Mouse (Mus musculus) hindbrain, postnatal 0 days (tissue): ENCODE measurements around the gene Sec14l2. TPM values are rescaled to one million over a fixed set of nuclear protein-coding genes. Genes with fewer than 3 reads are reported as not detected.
"Not testable (repeated sequence)": the region's sequence is repeated elsewhere in the genome, so short reads cannot be mapped to it uniquely, and the experiment has no call there.

Experiments
- ATAC-seq: fragments of 200-750 bp; cut with Nextera tagmentation; 2 replicates; pipeline ENCODE4 v1.8.0; 2017; ENCODE audit warnings: mild to moderate bottlenecking, moderate TSS enrichment, moderate library complexity
- DNase-seq: peaks from one replicate; pipeline ENCODE4 v3.0.0-alpha.2; 2015; ENCODE audit warnings: low spot score
- H3K27ac ChIP-seq: fragments of 300-500 bp; sonication (generic); 2 replicates; pipeline ENCODE4 v1.5.1; 2014; ENCODE audit warnings: mild to moderate bottlenecking
- H3K27me3 ChIP-seq: fragments of 300-500 bp; sonication (generic); 2 replicates; pipeline ENCODE4 v1.6.1; 2014; ENCODE audit warnings: low read length, mixed read lengths; ENCODE audit not compliant: insufficient read depth
- H3K36me3 ChIP-seq: fragments of 300-500 bp; sonication (generic); 2 replicates; pipeline ENCODE4 v1.6.1; 2014; ENCODE audit warnings: low read length, mixed read lengths; ENCODE audit not compliant: insufficient read depth
- H3K4me1 ChIP-seq: fragments of 300-500 bp; sonication (generic); 2 replicates; pipeline ENCODE4 v1.6.1; 2014; ENCODE audit warnings: antibody characterized with exemption, low read length, mixed read lengths; ENCODE audit not compliant: insufficient read depth
- H3K4me2 ChIP-seq: fragments of 300-500 bp; sonication (generic); 2 replicates; pipeline ENCODE4 v1.6.1; 2014; ENCODE audit warnings: low read depth, mild to moderate bottlenecking, low read length, moderate library complexity, mixed read lengths
- H3K4me3 ChIP-seq: fragments of 300-500 bp; sonication (generic); 2 replicates; pipeline ENCODE4 v1.5.1; 2014; ENCODE audit warnings: low read length
- H3K9ac ChIP-seq: fragments of 300-500 bp; sonication (generic); replicated peaks from 2 replicates; pipeline ENCODE4 v1.6.1; 2014; ENCODE audit warnings: mild to moderate bottlenecking, low read length, moderate library complexity, mixed read lengths
- H3K9me3 ChIP-seq: fragments of 300-500 bp; sonication (generic); 2 replicates; pipeline ENCODE4 v1.6.1; 2016; ENCODE audit warnings: low read length, mixed read lengths
- CTCF ChIP-seq: IDR thresholded peaks from 2 replicates; pipeline ENCODE4 v1.5.1; 2016; ENCODE audit warnings: antibody characterized with exemption, control low read depth, low read depth
- WGBS: fragments of 180-500 bp; shearing (Covaris S2); extraction: QIAGEN DNeasy Blood & Tissue Kit; methylation state at CpG from one replicate; pipeline ENCODE4 v1.1.7; 2014; 5-methylcytosine and 5-hydroxymethylcytosine counted together
- polyA plus RNA-seq: library from polyadenylated mRNA; unstranded; fragments of >200 nt; fragmentation: Nextera tagmentation; extraction: Ambion mirVana; gene quantifications from 2 replicates; pipeline ENCODE4 v1.2.1, GENCODE M21; 2015
- total RNA-seq: library from RNA; depleted of rRNA; stranded (reverse); fragments of >200 nt; gene quantifications from 2 replicates; pipeline ENCODE4 v1.2.3, GENCODE M21; 2014

Sec14l2 gene
- total and polyA plus RNA-seq, 2 experiments from 2014 or later = 8.1 to 13.4 TPM

DNA sequence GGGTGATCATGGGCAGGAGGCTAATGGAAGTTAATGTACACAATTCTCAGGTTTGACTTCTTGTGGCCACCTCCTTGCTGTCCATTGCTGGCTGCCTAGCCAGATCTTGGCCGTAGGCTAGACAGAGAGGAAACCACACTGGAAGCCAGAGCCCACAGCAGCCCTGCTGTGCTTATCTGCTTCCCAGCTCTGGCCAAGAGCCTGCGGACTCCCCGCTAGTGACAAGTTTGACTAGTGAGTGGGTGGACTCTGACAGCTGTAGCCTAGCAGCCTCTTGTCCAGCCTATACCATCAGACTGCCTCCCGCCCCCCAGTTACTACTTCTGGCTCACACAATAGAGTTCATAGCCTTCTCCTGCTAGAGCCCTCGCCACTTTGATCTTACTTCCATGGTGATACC lies 3.6 kb downstream of the Sec14l2 start:
- WGBS = 55% methylated on average over 5 of the region's 5 CpGs
- ATAC-seq (no peak), DNase-seq (no peak)
- Histone ChIP-seq H3K9me3 (0 out of 2 replicates have a peak, but pooled peaks cover 2% of the 10 kb centered on the region), H3K36me3 (no peaks in the 10 kb centered on the region), H3K27ac (no peak overlapping the region), H3K4me1 (peaks cover 25% of the 10 kb centered on the region), H3K4me2 (no peak overlapping the region), H3K4me3 (no peak overlapping the region), H3K27me3 (no peaks in the 10 kb centered on the region), H3K9ac (no peak overlapping the region)
- TF ChIP-seq CTCF = no peak

DNA sequence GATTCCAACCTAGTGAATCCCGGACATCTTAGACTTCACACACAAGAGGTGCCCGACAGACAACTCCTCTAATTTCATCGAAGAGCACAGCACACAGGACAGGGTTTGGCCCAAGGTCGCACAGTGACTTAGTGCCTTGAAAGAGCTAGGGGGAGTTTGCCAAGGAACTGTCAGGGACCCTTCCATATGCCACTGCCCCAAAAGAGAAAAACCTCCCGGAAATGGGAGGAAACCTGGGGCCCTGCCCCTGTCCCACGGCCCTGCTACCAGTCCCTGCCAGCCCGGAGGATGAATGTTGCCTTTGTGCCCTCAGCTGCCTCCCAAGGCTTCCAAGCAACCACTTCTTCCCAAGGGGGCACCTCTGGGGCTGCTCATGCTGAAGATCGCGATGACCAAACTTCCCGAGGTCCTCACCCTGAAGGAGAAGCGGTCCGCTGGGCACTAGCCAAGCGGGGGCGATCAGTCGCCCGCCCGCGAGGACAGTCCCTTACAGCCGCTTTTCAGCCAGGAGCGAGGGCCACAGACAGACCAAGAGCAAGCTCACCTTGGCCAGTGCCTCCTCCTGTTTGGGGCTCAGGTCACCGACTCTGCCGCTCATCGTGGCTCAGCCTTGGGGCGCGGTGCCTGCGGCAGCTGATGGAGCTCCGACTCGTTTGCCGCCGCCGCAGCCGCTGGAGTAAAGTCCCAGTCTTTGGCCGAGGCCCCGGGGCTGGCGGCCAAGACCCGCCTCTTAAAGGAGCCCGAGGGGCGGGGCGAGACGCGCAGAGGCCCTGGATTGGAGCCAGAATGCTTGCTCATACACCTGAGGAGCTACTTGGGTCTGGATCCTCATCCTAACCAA lies 4.9 kb downstream of the Sec14l2 start:
- peak; percentile 89 for DNase-seq
- TF ChIP-seq CTCF = no peak
- peak; percentile 78 for ATAC-seq
- H3K9me3 ChIP-seq = no peaks in the 10 kb centered on the region
- peak overlapping the region; percentile 79 for H3K4me2 ChIP-seq
- peak overlapping the region; percentile 82 for H3K9ac ChIP-seq
- peak overlapping the region; percentile 63 for H3K4me3 ChIP-seq
- no peaks in the 10 kb centered on the region for H3K27me3 ChIP-seq
- no peaks in the 10 kb centered on the region for H3K36me3 ChIP-seq
- 2% methylated on average over 41 of the region's 41 CpGs for WGBS
- H3K4me1 ChIP-seq = peaks cover 25% of the 10 kb centered on the region
- H3K27ac ChIP-seq = peak overlapping the region; percentile 89

DNA sequence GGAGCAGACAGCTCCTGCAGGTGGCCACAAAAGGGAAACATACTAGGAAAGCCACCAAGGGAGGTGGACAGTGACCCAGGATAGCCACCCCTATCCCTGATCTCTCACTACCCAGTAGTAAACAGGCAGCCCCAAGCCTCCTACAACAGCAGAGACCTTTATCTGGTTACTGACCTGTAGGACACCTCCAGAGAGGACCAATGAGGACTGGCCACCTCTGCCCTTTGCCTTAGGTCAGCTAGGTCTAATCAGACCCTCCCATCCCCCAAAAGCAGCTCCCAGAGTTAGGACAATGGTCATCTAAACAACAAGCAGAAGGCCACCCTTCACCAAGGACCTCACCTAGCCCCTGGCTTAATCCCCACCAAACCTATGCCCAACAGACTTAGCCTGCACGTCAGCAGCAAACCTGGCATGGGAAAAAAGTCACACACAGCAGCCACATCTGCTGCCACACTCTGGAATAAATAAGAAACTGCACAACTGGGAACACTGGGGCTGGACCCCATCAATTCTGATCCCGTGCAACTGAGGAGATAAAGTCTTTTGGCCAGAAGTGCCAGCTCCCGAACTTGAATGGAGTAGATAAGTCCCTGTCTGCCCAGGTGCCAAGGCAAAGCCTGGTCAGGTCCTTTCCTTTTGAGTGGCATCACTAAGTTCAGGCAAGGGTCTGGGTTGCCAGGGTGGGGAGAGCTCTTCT lies 5.7 kb downstream of the Sec14l2 start:
- Histone ChIP-seq H3K36me3 (no peaks in the 10 kb centered on the region), H3K4me3 (peak overlapping the region; percentile 63), H3K4me1 (peaks cover 25% of the 10 kb centered on the region), H3K9ac (peak overlapping the region; percentile 82), H3K4me2 (peak overlapping the region; percentile 79), H3K27me3 (no peaks in the 10 kb centered on the region), H3K9me3 (no peaks in the 10 kb centered on the region), H3K27ac (peak overlapping the region; percentile 89; the same call in 1 of the 2 replicates)
- WGBS = 12% methylated on average over 3 of the region's 3 CpGs
- peak; percentile 43 for ATAC-seq
- TF ChIP-seq CTCF = peak; percentile 49
- DNase-seq = peak; percentile 50

DNA sequence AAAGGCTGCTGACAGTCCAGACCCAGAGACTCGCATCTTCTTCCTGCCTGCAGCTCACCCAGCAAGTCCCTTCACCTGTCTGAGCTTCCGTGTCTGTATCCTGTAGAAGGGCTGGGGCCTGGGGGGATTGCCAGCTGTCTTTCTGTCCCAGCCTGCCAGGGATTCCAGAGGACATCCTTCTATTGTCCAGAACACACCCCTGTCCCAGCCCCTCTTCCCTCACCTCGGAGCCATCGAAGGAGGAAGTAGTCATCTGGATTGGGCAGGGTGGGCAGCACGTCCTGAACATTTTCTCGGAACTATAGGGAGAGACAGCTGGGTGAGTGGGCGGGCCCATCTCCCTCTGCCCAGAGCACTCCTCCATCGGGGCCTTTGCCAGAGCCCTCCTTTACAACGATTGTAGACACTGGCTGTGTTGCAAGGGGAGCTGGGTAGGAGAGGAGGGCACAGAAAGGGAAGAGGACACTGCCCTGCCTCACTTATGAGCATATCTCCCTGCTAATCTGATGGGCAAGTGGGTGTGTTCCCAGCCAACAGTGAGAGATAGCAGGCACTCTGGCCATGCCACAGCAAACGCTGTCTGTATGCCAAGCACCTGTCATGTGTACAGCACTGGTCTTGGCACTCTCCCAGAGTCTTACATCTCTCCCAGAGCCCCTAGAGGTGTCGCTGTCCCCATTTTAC lies 6.6 kb downstream of the Sec14l2 start:
- TF ChIP-seq CTCF = 0 out of 2 replicates have a peak, but pooled peaks have one; percentile 1
- Histone ChIP-seq H3K36me3 (no peaks in the 10 kb centered on the region), H3K4me2 (peak overlapping the region; percentile 79), H3K27ac (no peak overlapping the region), H3K4me3 (0 out of 2 replicates have a peak overlapping the region, but pooled peaks have one; percentile 63), H3K4me1 (peaks cover 25% of the 10 kb centered on the region), H3K27me3 (no peaks in the 10 kb centered on the region), H3K9ac (no peak overlapping the region), H3K9me3 (no peaks in the 10 kb centered on the region)
- 0 out of 2 replicates have a peak, but pooled peaks have one; percentile 16 for ATAC-seq
- peak; percentile 55 for DNase-seq
- 30% methylated on average over 11 of the region's 11 CpGs for WGBS

DNA sequence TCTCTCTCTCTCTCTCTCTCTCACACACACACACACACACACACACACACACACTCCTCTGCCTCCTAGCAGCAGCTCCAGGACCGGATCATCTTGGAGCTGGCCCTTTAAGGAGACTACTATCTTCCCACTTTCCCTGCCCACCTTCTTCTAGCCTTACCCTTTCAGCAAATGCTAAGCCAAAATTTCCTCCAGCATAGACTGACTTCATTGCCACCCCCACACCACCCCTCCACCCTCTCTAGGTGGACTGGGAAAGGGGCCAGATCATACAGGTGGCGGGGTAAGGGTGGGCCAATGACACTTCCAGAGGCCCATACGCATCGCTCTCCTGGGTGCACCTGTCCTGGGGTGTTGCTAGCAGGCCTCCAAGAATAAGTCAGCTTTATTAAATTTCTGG lies 7.8 kb downstream of the Sec14l2 start:
- Histone ChIP-seq H3K27me3 (no peaks in the 10 kb centered on the region), H3K9me3 (no peaks in the 10 kb centered on the region), H3K9ac (no peak overlapping the region), H3K36me3 (peaks cover 3% of the 10 kb centered on the region; the same call in 1 of the 2 replicates), H3K4me1 (peaks cover 25% of the 10 kb centered on the region), H3K27ac (no peak overlapping the region), H3K4me3 (no peak overlapping the region), H3K4me2 (no peak overlapping the region)
- 89% methylated on average over 4 of the region's 4 CpGs for WGBS
- TF ChIP-seq CTCF = no peak
- no peak for DNase-seq
- ATAC-seq = no peak

DNA sequence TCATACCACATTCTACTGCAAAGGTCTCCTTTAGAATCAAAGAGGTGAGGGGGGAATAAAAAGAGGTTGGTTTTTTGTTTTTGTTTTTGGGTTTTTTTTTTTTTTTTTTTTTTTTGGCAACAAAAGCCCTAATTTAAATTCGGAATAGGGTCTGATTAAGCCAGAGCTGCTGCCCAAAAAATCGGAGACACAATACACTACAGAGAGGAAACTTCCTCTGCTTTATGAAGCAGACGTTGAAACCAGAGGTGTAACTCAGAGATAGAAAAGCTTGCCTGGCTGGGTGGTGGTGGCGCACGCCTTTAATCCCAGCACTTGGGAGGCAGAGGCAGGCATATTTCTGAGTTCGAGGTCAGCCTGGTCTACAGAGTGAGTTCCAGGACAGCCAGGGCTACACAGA lies 8.7 kb downstream of the Sec14l2 start:
- not testable (repeated sequence) for H3K9ac ChIP-seq, ATAC-seq, H3K36me3 ChIP-seq, H3K27me3 ChIP-seq, H3K27ac ChIP-seq, H3K4me2 ChIP-seq, DNase-seq, H3K9me3 ChIP-seq, H3K4me3 ChIP-seq
- H3K4me1 ChIP-seq = peaks cover 22% of the 10 kb centered on the region
- 65% methylated on average over 6 of the region's 6 CpGs for WGBS
